Mouse (Mus musculus) testis, postnatal 10 days (tissue): ENCODE data around the gene Acvr1b.

ENCODE experiments used
- DNase-seq: peaks from one replicate; pipeline ENCODE4 v3.0.0; 2021; ENCODE audit warnings: low spot score

Gene Acvr1b

DNA sequence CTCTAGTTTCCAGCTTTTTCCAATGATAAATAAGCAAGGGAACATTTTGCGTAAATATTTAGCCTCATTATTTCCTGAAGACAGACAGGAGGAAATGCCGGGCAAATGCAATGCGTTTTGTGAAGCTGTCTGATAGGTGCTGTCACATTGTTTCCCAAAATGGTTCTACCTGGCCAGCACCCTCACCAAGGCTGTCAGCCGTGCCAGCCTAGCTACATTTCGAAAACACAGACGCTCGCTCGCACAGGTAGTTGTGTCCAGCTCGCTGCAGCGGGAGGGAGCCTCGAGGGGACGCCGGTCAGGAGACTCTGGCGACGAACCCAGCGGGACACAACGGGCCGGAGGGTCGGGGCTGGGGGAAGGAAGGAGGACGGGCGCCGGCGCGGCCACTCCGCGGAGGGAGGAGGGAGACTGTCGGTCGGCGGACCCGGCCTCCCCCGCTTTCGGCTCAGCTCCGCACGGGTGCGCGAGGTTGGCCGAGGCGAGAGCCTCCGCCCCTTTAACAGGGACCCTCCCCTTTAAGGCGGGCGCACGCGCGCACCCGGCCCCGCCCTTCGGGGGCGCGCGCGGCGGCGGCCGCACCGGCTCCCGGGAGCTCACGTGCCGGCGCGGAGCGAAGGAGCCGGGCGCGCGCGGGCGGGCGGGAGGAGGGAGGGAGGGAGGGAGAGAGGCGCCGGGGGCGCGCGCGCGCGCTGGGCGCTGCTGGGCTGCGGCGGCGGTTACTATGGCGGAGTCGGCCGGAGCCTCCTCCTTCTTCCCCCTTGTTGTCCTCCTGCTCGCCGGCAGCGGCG is at the start of gene Acvr1b:
Gene Acvr1b (plus strand): TSS at position 647 of the 791 bp plus-strand sequence.
- peak; percentile 92 for DNase-seq

- DNase-seq: no peak
Observed at GRCm38 (mm10) chr15:101125561-101125960, 48.3 kb upstream of the Acvr1b start.

GRCm38 (mm10) chr15:101126876-101127544 is 46.9 kb upstream of the Acvr1b start:
- peak; percentile 72 for DNase-seq

- peak; percentile 76 for DNase-seq
Observed at GRCm38 (mm10) chr15:101128181-101129089, 45.4 kb upstream of the Acvr1b start, which contains the start of gene Acvrl1. Gene Acvrl1, plus strand, starts transcription at chr15:101128522.

- DNase-seq: no peak
Observed at GRCm38 (mm10) chr15:101129412-101129811, 44.5 kb upstream of the Acvr1b start.

- DNase-seq: no peak
Observed at GRCm38 (mm10) chr15:101131498-101131897, 42.4 kb upstream of the Acvr1b start.

GRCm38 (mm10) chr15:101132041-101132440 is 41.8 kb upstream of the Acvr1b start:
- no peak for DNase-seq

GRCm38 (mm10) chr15:101132761-101133160 is 41.1 kb upstream of the Acvr1b start:
- DNase-seq: no peak

DNA sequence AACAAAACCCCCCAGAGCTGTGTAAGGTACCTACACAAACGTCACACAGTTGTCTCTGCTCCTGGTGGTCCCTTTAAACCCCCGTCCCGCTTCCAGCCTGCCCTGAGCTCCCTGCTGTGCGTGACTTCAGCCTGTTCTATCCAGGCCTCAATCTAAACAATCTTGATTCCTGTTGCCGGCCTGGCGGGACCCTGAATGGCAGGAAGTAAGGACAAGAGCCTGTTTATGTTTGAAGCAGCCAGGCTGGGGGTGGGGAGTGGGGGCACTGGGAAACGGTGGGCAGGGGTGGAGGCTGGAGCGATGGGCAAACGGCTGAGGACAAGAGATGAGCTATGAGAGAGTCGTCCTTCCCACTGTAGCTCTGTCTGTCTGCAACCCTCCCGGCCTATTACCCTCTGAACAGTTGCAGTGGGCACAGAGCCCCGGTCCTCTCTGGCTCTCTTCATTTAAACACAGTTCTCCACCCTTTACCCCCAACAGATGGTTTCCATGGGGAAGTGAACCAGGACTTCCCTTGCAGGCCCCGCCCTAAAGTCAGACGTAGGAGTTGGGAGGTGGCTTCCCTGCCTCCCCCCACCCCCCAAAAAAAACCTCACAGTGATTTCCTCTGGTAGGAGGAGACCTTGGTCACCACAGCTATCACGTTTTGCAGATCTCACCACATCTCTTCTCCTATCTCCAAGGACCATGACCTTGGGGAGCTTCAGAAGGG is 39.7 kb upstream of the Acvr1b start:
- DNase-seq: no peak

DNA sequence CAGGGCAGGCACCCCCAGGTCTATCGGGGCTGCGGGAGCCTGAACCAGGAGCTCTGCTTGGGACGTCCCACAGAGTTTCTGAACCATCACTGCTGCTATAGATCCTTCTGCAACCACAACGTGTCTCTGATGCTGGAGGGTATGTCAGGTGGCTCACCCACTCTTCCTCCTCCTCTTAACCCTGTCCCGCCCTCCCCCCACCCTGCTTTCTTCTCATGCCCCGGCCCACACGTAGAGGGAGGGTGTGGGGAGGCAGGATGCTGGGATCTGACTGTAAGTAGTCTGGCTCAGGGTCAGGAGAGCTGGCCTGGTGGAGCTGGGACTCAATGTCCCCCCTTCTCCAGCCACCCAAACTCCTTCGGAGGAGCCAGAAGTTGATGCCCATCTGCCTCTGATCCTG is 38.5 kb upstream of the Acvr1b start:
- no peak for DNase-seq

GRCm38 (mm10) chr15:101137455-101137854 is 36.4 kb upstream of the Acvr1b start:
- DNase-seq: peak; percentile 67

- no peak for DNase-seq
Observed at GRCm38 (mm10) chr15:101138675-101139074, 35.2 kb upstream of the Acvr1b start.

DNA sequence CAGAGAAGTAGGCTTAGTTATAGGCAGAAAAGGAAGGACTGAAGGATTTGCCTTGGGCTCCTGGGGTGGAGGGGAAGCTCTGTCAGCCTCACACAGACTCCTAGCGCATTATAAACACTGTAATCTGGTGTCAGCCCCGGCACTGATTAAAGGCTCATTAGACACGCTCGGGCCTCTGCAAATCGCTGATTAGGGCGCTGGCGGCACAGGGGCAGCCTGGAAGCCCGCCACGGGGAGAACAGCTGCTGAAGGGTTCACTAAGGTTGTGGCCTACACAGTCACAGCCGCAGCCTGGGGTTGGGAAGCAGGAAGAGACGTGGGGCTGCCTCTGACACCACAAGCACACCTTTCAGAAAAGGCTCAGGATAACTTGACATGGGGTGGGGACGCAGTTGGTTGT is 34.0 kb upstream of the Acvr1b start:
- peak; percentile 65 for DNase-seq

- DNase-seq: no peak
Observed at GRCm38 (mm10) chr15:101140587-101140986, 33.3 kb upstream of the Acvr1b start.

DNA sequence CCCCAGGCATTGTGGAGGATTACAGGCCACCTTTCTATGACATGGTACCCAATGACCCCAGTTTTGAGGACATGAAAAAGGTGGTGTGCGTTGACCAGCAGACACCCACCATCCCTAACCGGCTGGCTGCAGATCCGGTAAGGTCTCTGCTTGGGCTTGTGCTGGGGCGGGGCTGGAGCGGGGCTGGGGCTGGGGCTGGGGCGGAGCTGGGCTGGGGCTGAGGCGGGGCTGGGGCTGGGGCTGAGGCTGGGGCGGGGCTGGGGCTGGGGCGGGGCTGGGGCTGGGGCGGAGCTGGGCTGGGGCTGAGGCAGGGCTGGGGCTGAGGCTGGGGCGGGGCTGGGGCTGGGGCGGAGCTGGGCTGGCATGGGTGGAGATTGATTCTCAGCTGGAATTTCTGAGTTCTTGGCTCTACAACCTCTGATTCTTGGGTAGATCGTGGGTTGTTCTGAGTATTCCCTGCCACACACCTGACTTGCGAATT is 32.8 kb upstream of the Acvr1b start:
- peak; percentile 67 for DNase-seq

DNA sequence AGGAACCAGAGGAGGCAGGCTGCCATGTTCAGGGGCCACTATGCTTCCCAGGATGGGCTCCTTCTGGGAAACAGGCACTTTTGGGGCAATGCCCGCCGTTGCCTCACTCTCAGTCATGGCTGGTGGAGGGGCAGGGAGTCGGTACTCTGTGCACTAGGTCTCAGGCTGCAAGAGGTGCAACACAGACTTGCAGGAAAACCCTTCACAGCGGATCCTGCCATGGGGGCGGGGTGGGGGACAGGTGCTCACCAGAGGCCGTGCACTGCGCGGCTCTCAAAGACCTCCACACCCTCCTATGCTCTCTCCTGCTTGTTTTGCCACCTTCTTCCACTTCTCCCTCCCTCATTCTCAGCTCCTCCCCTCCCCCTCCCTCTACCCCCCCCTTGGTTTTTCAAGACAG is 31.2 kb upstream of the Acvr1b start:
- no peak for DNase-seq

- DNase-seq: peak; percentile 76
Observed at GRCm38 (mm10) chr15:101143494-101143893, 30.4 kb upstream of the Acvr1b start.

DNA sequence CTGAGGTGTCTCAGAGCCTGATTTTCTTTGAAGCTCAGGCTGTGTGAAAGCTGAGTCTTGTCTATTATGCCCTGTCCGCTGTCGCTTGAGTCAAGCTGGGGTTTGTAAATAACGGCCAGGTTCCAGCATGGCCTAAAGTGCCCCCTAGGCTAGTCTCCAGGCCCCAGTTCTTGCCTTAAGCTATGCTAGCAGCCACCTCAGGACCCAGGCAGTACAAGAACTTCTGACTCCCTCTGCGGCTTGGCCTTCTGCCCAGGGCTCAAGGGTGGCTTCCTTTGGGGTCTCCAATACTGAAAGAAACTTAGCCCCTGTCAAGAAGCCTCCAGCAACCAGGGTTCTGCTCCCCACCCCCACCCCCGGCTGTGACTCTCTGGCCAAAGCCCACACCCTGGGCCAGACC is 29.7 kb upstream of the Acvr1b start:
- no peak for DNase-seq

GRCm38 (mm10) chr15:101144779-101145178 is 29.1 kb upstream of the Acvr1b start:
- DNase-seq: no peak

DNA sequence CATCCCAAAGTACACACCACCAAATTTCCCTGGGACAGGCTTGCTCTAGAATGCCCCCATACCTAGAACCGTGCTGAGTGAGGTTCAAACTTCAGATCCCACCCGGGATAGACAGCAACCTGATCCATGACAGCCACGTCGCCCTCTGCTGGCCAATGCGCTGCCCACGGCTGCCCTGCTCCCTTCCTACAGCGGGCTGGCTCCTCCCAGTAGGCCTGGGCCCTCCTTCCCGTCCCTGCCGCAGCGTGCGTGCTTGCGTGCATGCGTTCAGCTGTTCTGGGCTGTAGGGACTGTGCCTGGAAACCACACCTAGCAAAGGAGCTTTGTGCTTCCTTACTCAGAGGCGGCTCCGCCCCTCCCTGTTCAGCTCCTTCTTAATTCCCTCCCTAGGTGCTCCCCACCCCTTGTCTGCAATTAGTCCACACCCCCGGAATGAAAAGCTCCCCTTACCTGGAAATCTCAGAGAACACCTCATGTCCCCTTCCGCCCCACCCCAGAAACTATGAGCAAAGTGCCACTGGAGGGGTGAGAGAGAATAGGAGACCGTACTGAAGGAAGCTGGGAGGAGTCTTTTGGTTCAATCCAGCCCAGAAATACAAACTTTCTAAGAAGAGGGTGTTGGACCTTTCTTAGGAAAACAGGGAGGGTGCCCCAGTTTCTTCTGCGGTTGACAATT is 28.3 kb upstream of the Acvr1b start:
- DNase-seq: peak; percentile 97
